ENCODE assay signal across 25 mouse cellular contexts in the genomic region with DNA sequence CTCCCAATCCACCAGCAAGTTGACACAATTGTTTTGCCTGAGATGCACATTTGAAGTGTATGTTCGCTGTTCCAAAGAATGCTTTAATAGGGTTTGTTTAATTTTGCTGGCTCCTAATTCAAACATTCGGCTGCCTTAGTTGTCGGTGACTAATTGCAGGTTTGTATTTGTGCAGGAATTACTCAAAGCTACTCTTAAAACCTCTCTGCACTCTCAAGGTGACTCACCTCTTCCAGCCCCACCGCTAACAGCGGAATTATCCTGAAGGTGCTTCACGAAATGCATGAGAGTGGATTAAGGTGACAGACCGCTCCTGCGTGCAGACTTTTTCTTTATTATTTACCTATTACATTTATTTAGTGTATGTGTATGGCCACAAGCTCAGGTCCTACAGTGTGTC. TPM values are rescaled to one million over a fixed set of nuclear protein-coding genes. Genes with fewer than 3 reads are reported as not detected.
DNase-seq lines count a peak whose midpoint lies in the region; ATAC-seq and TF ChIP-seq lines count a peak whose summit lies in the region.
"Had no signal": no experiment of that assay in that cellular context is flagged by ENCODE, and none has a peak within 500 bp of the region (broad histone marks: within the 10 kb centered on the region; RNA-seq: fewer than 3 reads in every experiment).

No protein-coding gene starts in this region.

- H3K4me3 ChIP-seq in CH12.LX (replicated peaks in 1 of 3; ENCODE audit: low read depth in 2 of 3, low read length in 2 of 3, poor library complexity in 1 of 3) = peak overlapping the region in 2 of 3 experiments; percentile 47 to 55
- no peak overlapping the region for H3K4me3 ChIP-seq in lung, postnatal 0 days (ENCODE audit: low read depth, low read length)
- no peak overlapping the region for H3K4me3 ChIP-seq in stomach, embryonic 14.5 days (ENCODE audit: low read depth, low read length)
- no peak overlapping the region for H3K4me3 ChIP-seq in hindbrain, embryonic 12.5 days
- H3K4me3 ChIP-seq: embryonic facial prominence, embryonic 15.5 days; erythroblast, embryonic 14.5 days; forebrain, embryonic 15.5 days; heart, embryonic 10.5 days had no signal

- no peak overlapping the region for H3K27ac ChIP-seq in CH12.LX (ENCODE audit: insufficient read depth, low read depth)
- H3K27ac ChIP-seq in lung, postnatal 0 days (ENCODE audit: low read length) = no peak overlapping the region
- no peak overlapping the region for H3K27ac ChIP-seq in stomach, embryonic 14.5 days (ENCODE audit: low read length)
- H3K27ac ChIP-seq in hindbrain, embryonic 12.5 days = no peak overlapping the region
- H3K27ac ChIP-seq: embryonic facial prominence, embryonic 15.5 days; forebrain, embryonic 15.5 days; hindbrain, embryonic 14.5 days had no signal

- H3K27me3 ChIP-seq in CH12.LX (replicated peaks) (no peaks in the 10 kb centered on the region), Patski (no peaks in the 10 kb centered on the region)
- no peaks in the 10 kb centered on the region for H3K27me3 ChIP-seq in lung, postnatal 0 days (replicated peaks; ENCODE audit: insufficient read depth, low read length)
- H3K27me3 ChIP-seq in stomach, embryonic 14.5 days (ENCODE audit: control insufficient read depth, insufficient read depth, low read length) = no peaks in the 10 kb centered on the region
- no peaks in the 10 kb centered on the region for H3K27me3 ChIP-seq in hindbrain, embryonic 12.5 days
- H3K27me3 ChIP-seq: embryonic facial prominence, embryonic 15.5 days; forebrain, embryonic 15.5 days had no signal

- H3K4me2 ChIP-seq in CH12.LX (ENCODE audit: insufficient read depth, low read depth, poor library complexity, severe bottlenecking) = peak overlapping the region; percentile 81
- no peak overlapping the region for H3K4me2 ChIP-seq in lung, postnatal 0 days (replicated peaks; ENCODE audit: low read depth, low read length)
- no peak overlapping the region for H3K4me2 ChIP-seq in stomach, embryonic 14.5 days (replicated peaks; ENCODE audit: low read depth, low read length)
- H3K4me2 ChIP-seq in hindbrain, embryonic 12.5 days (replicated peaks) = no peak overlapping the region
- H3K4me2 ChIP-seq: embryonic facial prominence, embryonic 15.5 days; forebrain, embryonic 15.5 days; hindbrain, embryonic 14.5 days had no signal

- no peak for TF ChIP-seq POLR2A in CH12.LX (IDR thresholded peaks at IDR 0.05; ENCODE audit: low read depth, low read length)

- no peak for DNase-seq in CH12.LX (ENCODE audit: extremely low read depth)
- DNase-seq in Patski (ENCODE audit: low read depth, low spot score) = peak; percentile 83
- peak; percentile 83 for DNase-seq in lung, postnatal 0 days (ENCODE audit: low spot score)
- DNase-seq in right cerebral cortex, postnatal 14 days = no peak
- no peak for DNase-seq in spleen, postnatal 10 days (ENCODE audit: low spot score in 2 of 2)
- no peak for DNase-seq in urinary bladder, postnatal 10 days (ENCODE audit: low spot score)
- DNase-seq: adrenal gland, adult 2 months; adrenal gland, postnatal 25 days; embryo, embryonic 11 days; gastrocnemius, postnatal 36 days; heart, adult 11 months; heart, postnatal 10 days had no signal

- WGBS in lung, postnatal 0 days = 41% methylated on average over 8 of the region's 8 CpGs
- 22% methylated on average over 8 of the region's 8 CpGs for WGBS in stomach, embryonic 14.5 days
- WGBS in hindbrain, embryonic 12.5 days = 88% methylated on average over 8 of the region's 8 CpGs

- H3K9ac ChIP-seq in CH12.LX (ENCODE audit: insufficient read depth, low read depth) = peak overlapping the region; percentile 96
- no peak overlapping the region for H3K9ac ChIP-seq in lung, postnatal 0 days (replicated peaks; ENCODE audit: low read depth)
- H3K9ac ChIP-seq in stomach, embryonic 14.5 days (replicated peaks; ENCODE audit: low read depth, low read length) = no peak overlapping the region
- H3K9ac ChIP-seq in hindbrain, embryonic 12.5 days = no peak overlapping the region
- H3K9ac ChIP-seq: embryonic facial prominence, embryonic 15.5 days; forebrain, embryonic 15.5 days; hindbrain, embryonic 14.5 days had no signal

- CTCF ChIA-PET in Patski (lab: Charles Lee) = interaction anchor here (0.6 to 2.2 kb wide), 4 partner anchors 12 to 51 kb away, joined by 3 to 7 read pairs (median 3); no protein-coding TSS in a partner anchor

- H3K79me2 ChIP-seq in CH12.LX (replicated peaks; ENCODE audit: control insufficient read depth, extremely low read depth, insufficient read depth, poor library complexity, severe bottlenecking) = no peaks in the 10 kb centered on the region; the same call in none of the 2 replicates

- peak; percentile 35 for ATAC-seq in Patski
- peak; percentile 90 for ATAC-seq in lung, postnatal 0 days
- ATAC-seq in stomach, embryonic 14.5 days (ENCODE audit: insufficient number of reproducible peaks, insufficient read depth, low FRiP score, low read depth) = peak; percentile 60
- no peak for ATAC-seq in hindbrain, embryonic 12.5 days (ENCODE audit: low FRiP score)
- ATAC-seq: activated CD4-positive, CD25-positive, alpha-beta regulatory T cell, adult 4 months; CD4-positive, CD25-positive, alpha-beta regulatory T cell, adult 4 months; forebrain, embryonic 15.5 days had no signal

- POLR2A ChIA-PET in Patski (lab: Charles Lee) = no interaction called here

- TF ChIP-seq CTCF in CH12.LX (conservative IDR thresholded peaks at IDR 0.05 in 1 of 2, IDR thresholded peaks at IDR 0.05 in 1 of 2; ENCODE audit: low read depth in 2 of 2, low read length in 2 of 2) = no peak
- no peak for TF ChIP-seq CTCF in Patski (IDR thresholded peaks at IDR 0.05)
- no peak for TF ChIP-seq CTCF in lung, postnatal 0 days (IDR thresholded peaks at IDR 0.05)

- TF ChIP-seq RAD21 in CH12.LX (IDR thresholded peaks at IDR 0.05; ENCODE audit: low read depth, low read length) = no peak

- peaks cover 35% of the 10 kb centered on the region for H3K9me3 ChIP-seq in CH12.LX (replicated peaks; ENCODE audit: low read length)
- no peaks in the 10 kb centered on the region for H3K9me3 ChIP-seq in lung, postnatal 0 days (ENCODE audit: low read length)
- no peaks in the 10 kb centered on the region for H3K9me3 ChIP-seq in stomach, embryonic 14.5 days (ENCODE audit: control insufficient read depth, low read depth, low read length)
- H3K9me3 ChIP-seq in hindbrain, embryonic 12.5 days (replicated peaks) = no peaks in the 10 kb centered on the region
- H3K9me3 ChIP-seq: embryonic facial prominence, embryonic 15.5 days; forebrain, embryonic 15.5 days; heart, embryonic 10.5 days had no signal

- peaks cover 5 to 17% of the 10 kb centered on the region in 2 experiments; a peak in 2 of 4 replicates for H3K4me1 ChIP-seq in CH12.LX (ENCODE audit: control insufficient read depth in 1 of 2, insufficient read depth in 2 of 2)
- no peaks in the 10 kb centered on the region; the same call in 1 of the 2 replicates for H3K4me1 ChIP-seq in lung, postnatal 0 days (ENCODE audit: insufficient read depth, low read depth, low read length)
- H3K4me1 ChIP-seq in stomach, embryonic 14.5 days (ENCODE audit: control insufficient read depth, insufficient read depth, low read length) = 0 out of 2 replicates have a peak, but pooled peaks cover 4% of the 10 kb centered on the region
- peaks cover 13% of the 10 kb centered on the region for H3K4me1 ChIP-seq in hindbrain, embryonic 12.5 days
- H3K4me1 ChIP-seq: embryonic facial prominence, embryonic 15.5 days had no signal

- TF ChIP-seq EP300 in CH12.LX (IDR thresholded peaks at IDR 0.05; ENCODE audit: low read length) = peak; percentile 51; the same call in 1 of the 2 replicates
- TF ChIP-seq EP300 in lung, postnatal 0 days (IDR thresholded peaks at IDR 0.05) = peak; percentile 65

- in situ Hi-C loops in CH12.LX (cut with MboI; ENCODE audit: low pct_ligation_motif_present, low pct_unique_long_range_greater_than_20kb, low sequenced_read_pairs) = no loop called here
- in situ Hi-C loops in Patski (cut with MboI; ENCODE audit: low pct_unique_long_range_greater_than_20kb) = no loop called here

- dilution Hi-C loops in CH12.LX (cut with MboI; ENCODE audit: extremely low pct_ligation_motif_present, extremely low pct_unique_long_range_greater_than_20kb, low sequenced_read_pairs) = no loop called here

- peaks cover 19 to 25% of the 10 kb centered on the region in 2 experiments for H3K36me3 ChIP-seq in CH12.LX (replicated peaks in 1 of 2; ENCODE audit: control insufficient read depth in 1 of 2, insufficient read depth in 1 of 2, low read length in 1 of 2)
- no peaks in the 10 kb centered on the region for H3K36me3 ChIP-seq in lung, postnatal 0 days (ENCODE audit: insufficient read depth, low read length)
- no peaks in the 10 kb centered on the region for H3K36me3 ChIP-seq in stomach, embryonic 14.5 days (ENCODE audit: control insufficient read depth, insufficient read depth, low read length)
- H3K36me3 ChIP-seq in hindbrain, embryonic 12.5 days = no peaks in the 10 kb centered on the region
- H3K36me3 ChIP-seq: embryonic facial prominence, embryonic 15.5 days; forebrain, embryonic 15.5 days; heart, embryonic 10.5 days had no signal

TF ChIP-seq in CH12.LX, 34 proteins besides CTCF, POLR2A, EP300 and RAD21:
- TF ChIP-seq GABPA (IDR thresholded peaks at IDR 0.05; ENCODE audit: insufficient replicate concordance, low read depth, low read length) (no peak), IRF4 (IDR thresholded peaks at IDR 0.05; ENCODE audit: low read depth, low read length) (0 out of 2 replicates have a peak, but pooled peaks have one; percentile 35)

RNA-seq across cellular contexts. Expression of a gene that starts 2.0 kb away (rescaled TPM):
- total RNA-seq in CH12.LX (2012; rRNA removed) (4.0 and 9.3 TPM in 2 replicates), CH12.LX (2014; rRNA removed) (6.1 and 6.3 TPM in 2 replicates)
- polyA plus RNA-seq in CH12.LX (2012; ENCODE audit: insufficient read length, low read depth) (9.1 and 11.7 TPM in 2 replicates), Patski (2021) (not detected)
- polyA plus RNA-seq in lung, postnatal 0 days (2015; fragmentation: Nextera tagmentation; extraction: Ambion mirVana) = 0.06 TPM in 1 of 2 replicates, not detected in the other
- not detected in 2 replicates for polyA plus RNA-seq in stomach, embryonic 14.5 days (2014; fragmentation: Nextera tagmentation; extraction: Ambion mirVana)
- not detected in 2 replicates for polyA plus RNA-seq in hindbrain, embryonic 12.5 days (2016; fragmentation: Nextera tagmentation; extraction: Ambion mirVana)
- total RNA-seq: adrenal gland, adult 2 months; adrenal gland, postnatal 25 days; gastrocnemius, adult 8-10 months; gastrocnemius, postnatal 36 days; MEL had no signal
- polyA plus RNA-seq: activated CD4-positive, CD25-positive, alpha-beta regulatory T cell, adult 4 months; adrenal gland, adult 2 months; CD4-positive, CD25-positive, alpha-beta regulatory T cell, adult 4 months; embryonic facial prominence, embryonic 11.5 days; erythroblast, embryonic 14.5 days; forebrain, embryonic 11.5 days; forebrain, embryonic 15.5 days; heart, embryonic 10.5 days; hindbrain, embryonic 14.5 days had no signal

Comparison
In these comparisons a context has a peak if more than half of its experiments do, and no peak if none do; other contexts are left out.
1. DNase-seq: peak in Patski (single experiment) and lung, postnatal 0 days (single experiment); none in CH12.LX (single experiment), right cerebral cortex, postnatal 14 days (single experiment), spleen, postnatal 10 days (0 of 2) and urinary bladder, postnatal 10 days (single experiment).
2. H3K4me3 ChIP-seq: peak in CH12.LX (2 of 3); none in lung, postnatal 0 days (single experiment), stomach, embryonic 14.5 days (single experiment) and hindbrain, embryonic 12.5 days (single experiment).